Mouse (Mus musculus): ENCODE data around the gene Thap3.

GRCm38 (mm10) chr4:151999481-151999880, 10.7 kb upstream of the Thap3 start:
- TF ChIP-seq CTCF (IDR thresholded peaks at IDR 0.05; ENCODE audit: low read depth, low read length) (no peak), EP300 (IDR thresholded peaks at IDR 0.05; ENCODE audit: insufficient read depth, low read depth, low read length) (peak; percentile 72; the same call in 1 of the 2 replicates)

Data from ES-Bruce4 (cell line).